Mouse (Mus musculus) CD8-positive naive resting alpha-beta T cell, adult 2 months (primary cell): Measurements from ENCODE around the gene Grip1.

Source experiments
- DNase-seq, 2 experiments: peaks; one replicate each; pipeline ENCODE4 v3.0.0; 2022; ENCODE audit warnings: low read depth in 2 of 2, low spot score in 2 of 2

The Grip1 gene

DNA sequence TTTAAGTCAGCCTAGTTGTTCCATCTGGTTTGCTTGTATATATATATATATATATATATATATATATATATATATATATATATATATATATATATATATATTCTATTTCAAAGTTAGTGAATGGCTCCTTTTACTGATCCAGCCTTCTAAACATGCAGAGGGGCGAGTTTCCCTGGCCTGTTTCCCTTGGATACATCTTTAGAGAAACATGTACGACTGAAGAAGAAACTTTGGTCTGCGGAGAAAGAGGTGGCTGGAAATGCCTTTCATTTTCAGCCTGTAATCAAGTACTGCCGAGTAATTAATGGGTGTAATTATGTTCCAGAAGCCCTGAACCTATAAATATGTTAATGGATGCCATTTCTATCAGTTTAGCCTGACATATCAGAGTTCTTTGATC lies 366.8 kb downstream of the Grip1 start:
- no peak for DNase-seq

DNA sequence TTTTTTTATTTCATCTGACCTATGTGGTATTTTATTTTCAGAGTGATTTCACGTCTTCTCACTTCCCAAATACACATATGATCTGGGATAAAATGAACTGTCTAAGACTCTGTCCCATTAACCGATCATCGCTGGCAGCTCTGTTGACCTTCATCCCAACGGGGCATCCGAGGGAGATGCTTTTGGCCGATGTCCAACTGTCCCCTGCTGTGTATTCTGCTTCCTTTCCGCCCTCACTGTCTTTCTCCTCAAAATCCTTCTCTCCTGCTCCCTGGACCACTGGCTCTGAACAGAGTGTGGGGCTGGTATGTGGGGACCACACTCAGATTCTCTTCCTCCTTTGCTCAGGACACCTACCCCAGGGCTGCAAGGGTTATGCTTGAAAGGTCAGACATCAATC lies 370.1 kb downstream of the Grip1 start:
- no peak for DNase-seq

DNA sequence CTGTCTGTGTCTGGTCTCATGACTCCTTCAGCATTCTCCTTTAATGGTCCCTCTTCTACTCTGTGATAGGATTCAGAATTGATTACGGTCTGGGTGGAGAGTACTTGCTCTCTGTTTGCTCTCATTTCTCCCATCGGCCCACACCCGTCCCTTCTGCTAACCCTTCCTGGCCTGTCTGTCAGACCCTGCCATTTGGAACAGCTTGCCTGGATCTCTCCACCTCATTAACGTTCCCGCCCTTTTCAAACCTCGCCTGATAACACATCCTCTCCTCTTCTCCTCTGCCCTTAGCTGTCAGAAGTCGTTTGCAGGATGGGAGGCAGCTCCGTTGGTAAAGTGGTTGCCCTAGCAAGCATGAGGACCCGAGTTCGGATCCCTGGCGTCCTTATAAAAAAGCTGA lies 370.9 kb downstream of the Grip1 start:
- no peak for DNase-seq

DNA sequence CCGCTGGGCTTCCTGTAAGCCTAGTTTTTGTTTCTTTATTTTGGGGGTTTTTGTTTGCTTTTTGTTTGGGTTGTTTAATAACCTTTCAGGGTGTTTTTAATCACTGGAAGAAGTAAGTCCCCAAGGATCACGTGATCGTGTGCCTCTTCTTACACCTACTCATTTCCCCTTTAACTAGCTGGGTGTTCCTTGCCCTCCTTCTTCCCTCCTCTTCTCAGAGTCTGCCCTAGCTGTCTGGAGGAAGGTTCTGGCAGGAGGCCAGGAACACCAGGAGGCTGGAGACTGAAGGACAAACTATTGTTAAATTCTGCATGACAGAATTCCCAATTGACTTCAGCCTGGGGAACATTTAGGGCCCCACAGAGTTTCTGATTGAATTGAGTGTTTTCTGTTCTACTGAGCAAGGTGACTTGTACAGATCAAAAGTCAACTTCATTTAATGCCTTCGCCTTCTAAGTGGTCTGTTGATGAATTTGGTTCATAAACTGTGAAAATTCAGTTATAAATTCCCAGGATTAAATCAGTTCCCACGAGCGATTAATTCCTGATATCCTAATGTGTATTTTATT lies 376.8 kb downstream of the Grip1 start:
- DNase-seq, result no peak

DNA sequence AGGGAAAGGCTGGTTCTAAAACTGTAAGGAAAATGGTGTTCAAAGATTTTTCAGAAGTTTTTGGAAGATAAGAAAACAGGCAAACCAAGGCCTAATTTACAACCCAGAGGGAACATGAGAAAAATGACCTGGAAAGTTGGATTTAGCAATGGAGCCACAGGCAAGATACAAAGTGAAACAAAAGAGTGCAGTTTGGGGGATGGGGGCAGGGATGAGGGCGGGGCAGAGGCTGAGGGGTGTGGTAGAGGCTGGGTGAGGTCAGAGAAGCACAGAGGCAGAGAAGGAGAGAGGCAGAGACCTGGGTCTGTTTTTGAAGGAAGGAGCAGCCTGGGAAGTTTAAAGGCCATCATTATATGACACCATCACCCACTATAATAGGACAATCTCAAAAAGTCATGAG lies 377.5 kb downstream of the Grip1 start:
- DNase-seq, result no peak

DNA sequence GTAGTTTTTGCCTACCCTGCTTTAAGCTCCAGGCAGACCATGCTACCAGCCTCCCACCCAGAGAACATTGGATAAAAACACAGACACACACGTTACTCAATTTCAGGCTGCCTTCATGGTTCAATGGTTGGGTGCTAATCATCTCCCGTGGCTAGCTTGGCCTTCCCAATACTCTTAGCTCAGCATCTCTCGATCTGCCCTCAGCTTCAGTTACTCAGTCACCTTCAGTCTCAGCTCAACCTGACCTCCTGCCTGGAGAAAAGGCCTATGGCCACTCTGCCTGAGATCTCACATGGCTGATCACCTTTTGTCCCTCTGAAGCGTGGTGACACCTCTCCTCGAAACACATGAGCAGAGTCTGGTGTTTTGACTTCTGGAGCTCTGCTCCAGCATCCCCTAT lies 379.7 kb downstream of the Grip1 start:
- no peak for DNase-seq

DNA sequence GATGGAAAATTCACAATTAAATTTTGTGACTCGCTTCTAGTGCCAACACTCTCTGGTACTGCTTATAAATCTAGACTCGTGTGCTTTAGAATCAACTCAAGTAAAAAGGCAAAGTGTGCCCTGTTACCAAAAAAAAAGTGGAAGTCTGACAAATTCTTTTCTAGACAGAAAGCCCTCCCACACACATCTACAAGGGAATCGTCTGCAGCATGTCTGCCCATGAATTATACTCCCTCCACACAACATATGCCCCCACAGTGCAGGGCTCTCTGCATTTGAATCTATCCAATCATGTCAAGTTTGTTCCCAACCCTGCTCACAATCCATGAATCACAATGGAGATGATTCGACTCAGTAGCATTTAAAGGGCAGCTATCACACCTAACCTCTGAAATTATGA lies 380.5 kb downstream of the Grip1 start:
- DNase-seq, result no peak

DNA sequence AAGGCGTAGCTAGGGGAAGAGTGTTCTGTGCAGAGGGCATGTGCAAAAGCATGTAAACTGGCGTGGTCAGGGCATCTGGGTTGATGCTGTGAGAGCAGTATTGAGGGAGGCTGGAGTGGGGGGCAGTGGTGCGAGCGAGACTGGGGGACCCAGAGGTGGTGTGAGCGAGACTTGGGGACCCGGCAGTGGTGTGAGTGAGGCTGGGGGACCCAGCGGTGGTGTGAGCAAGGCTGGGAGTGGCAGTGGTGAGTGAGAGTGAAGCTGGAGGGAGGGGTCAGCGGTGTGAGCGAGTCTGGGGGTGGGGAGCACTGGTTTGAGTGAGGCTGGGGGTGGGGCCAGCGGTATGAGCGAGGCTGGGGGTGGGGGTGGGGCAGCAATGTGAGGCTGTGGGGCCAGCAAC lies 386.0 kb downstream of the Grip1 start:
- no peak for DNase-seq

DNA sequence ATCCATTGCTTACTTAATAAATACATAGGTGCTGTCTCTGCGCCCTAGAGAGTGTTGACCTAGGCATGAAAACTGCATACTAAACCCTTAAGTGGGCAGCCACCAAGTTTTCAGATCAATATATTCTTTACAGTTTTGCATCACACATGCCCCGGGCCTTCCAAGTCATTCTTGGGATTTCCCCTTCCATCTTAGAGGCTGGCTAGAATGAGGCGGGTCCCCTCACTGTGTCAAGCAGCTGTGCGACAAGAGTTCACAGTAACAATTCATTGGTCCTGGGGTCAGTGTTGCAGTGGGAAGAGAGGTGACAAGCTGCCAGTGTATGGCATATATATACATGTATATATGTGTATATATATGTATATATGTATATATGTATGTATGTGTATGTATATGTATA lies 388.4 kb downstream of the Grip1 start:
- no peak for DNase-seq

DNA sequence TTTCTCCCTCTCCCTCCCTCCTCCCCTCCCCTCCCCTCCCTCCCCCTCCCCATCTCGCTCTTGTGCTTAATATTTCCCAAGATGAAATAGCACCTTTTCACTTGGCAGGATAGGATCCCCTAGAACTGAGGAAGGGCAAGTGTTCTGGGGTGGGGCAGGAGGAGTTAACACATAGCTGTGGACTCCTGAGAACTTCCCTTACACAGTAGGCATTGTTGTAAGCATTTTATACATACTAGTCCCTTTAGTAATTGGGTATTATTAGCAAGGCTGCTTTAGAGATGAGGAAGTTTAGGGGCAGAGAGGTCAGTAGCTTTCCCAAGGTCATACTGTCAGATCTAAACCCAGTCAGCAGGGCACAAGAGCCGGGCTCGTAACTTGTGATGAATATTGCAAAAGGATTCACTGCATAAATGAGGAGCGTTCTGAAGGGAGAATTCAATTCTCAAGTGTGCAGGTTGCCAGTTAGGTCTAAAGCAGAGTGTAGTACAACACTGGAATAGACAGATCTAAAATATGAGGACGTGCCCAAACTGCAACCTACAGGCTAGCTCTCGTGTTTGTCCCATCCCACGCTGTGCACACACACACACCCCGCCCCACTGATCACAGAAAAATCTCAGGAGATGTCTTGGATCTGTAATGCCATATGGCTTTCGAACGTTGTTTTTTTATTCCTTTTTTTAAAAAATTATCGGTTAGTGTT lies 392.2 kb downstream of the Grip1 start:
- DNase-seq, result no peak

DNA sequence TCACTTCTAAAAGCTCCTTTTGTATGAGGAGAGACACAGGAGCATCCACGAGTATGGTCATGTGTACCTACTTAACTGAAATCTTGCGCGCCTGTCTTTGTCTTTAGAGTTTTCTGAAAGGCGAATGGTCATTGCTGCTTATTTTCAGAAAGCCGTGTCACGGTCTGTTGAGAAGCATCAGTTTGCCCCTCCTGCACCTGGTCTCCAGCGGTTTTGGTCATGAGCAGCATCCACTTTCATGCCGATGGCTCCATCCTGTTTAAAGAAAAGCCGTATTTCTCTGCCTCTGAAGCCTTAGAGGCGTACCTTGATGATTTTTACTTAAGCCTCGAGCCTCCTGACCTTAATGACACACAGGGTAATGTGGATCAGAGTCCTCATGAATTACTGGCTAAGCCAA lies 398.0 kb downstream of the Grip1 start:
- DNase-seq, result no peak

DNA sequence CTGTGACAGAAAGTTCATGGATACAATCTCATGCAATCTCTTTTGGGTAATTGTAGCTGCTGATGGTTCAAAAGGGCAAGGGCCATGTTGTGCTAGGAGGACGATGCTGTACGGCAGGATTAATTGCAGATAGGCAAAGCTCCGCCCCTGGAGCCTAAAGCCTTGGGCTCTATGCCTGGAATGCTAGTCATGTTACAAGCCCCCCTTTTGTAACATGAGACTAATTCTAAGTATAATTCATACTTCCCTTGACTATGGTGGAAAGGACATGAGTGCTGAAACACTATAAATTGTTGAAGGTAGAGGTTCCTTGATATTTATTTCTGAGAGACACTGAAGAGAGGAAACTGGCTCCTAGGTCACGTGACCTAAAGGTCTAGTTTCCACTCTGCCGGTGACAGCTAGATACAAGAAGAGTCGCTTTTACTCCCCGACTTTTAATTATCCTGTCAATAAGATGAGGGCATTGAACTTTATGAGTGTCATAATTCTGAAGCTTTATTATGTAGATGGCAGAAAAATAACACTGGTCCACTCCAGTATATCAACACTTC lies 399.0 kb downstream of the Grip1 start:
- DNase-seq, result no peak

DNA sequence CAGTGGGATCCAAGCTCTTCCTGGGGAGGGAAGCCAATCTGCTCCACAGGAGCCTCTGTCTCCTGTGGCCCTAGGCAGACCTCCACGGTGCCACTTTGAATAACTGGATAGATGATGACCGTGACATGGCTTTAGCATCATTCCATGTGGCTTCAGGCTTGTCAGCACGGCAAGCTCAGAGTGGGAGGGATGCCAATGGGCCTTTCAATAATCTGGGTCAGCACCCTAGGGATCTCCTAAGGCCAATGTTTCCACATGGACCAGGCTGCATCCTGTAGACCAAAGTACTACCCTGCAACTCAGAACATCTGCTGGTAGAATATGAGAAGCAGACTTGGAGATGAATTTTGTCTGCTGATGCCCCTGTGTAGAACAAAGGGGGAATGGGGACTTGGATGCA lies 414.1 kb downstream of the Grip1 start:
- no peak for DNase-seq

DNA sequence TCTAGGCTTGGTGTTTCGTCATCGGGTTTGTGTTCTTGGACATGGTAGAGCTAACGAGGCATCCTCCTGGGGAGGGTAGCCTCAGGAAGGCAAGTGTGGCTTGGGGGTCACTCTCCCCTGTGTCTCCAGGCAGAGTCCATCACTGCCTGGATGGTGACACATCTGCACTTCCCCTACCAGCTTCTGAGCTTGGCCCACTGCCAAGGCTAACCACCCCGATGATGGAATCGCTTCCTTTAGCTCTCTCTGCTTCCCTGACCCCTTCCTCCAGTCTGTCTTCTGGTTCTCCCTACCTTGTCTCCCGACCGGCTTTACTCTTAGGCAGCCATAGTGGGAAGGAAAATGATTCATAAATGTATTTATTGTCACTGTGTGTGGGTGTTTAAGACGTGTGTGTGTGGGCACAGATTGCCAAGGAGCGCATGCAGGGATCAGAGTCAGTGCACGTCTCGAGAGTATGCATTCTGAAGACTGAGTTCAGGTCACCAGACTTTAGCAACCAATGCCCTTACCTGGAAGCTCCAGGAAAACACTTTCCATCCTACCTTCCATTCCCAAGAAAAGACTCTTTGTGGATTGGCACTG lies 415.5 kb downstream of the Grip1 start:
- DNase-seq, result no peak

DNA sequence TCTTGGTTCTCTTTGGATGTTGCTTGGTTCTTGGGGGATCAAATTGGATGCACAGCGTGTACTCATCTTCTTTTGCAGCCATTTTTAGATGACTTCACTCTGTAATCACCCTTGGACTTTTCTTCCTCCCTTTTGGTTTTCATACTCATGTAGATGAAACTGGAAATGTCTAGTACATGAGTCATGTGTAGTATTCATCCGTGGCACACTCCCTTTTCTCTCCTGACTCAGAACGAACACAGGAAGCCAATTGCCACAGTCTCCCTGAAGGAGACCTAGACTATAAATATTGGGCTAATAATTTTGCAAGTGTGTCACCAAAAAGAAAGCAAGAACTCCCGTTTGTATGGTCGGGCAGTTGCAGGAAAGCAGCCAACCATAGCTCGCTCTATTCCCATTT lies 423.1 kb downstream of the Grip1 start:
- DNase-seq, result no peak

DNA sequence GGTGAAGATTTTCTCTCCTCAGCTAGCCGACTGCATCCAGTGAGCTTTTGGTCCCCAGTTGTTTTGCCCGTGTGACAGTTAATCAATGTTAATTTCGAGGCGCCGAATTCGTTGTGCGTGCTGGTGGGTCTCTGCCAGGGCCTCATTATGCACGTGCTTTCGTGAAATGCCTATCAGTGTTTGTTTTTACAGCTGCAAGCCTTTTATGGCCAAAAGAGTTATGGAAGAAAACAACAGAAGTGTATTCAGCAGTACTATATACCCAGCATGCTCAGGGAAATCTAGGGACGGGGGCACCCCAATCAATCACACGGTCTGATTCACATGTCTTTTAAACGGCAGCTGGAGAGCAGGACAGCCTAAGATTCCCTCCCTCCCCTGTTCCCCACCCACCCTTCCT lies 424.7 kb downstream of the Grip1 start:
- DNase-seq, result no peak

DNA sequence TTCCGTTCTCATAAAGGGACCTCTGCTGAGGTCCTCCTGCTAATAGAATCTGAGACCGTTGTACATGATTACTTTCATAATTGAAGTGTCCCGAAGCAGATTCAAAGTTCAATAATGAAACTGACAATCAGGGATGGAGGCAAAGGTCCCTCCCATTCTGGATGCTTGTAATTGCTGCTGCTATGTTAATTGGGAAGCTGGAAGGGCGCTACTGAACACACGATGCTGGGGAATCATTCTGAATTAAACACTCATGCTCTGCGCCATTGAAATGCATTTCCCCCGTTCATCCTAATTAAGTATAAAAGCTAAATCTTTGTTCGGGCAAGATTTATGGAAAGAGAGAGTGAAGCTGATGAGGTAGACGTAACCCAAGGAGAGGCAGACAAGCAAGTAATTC lies 431.0 kb downstream of the Grip1 start:
- DNase-seq, result no peak

DNA sequence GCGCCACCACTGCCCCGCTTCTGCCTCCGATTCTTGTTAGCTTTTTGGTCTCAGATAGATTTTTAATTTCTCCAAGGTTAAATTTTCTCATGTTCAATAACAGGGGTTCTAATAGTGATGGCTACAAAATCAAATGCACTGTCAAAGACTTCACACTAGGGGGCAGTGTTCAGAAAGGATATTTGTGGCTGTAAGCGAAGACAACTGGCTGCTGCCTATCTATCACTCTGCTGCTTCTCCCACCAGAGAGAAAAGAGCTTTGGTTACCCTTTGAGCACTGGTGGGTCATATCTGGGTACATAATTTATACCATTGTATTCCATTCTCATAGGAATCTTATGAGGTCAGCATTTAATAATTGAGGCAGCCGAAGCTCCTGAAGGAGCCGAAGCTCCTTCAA lies 431.9 kb downstream of the Grip1 start:
- DNase-seq, result no peak

DNA sequence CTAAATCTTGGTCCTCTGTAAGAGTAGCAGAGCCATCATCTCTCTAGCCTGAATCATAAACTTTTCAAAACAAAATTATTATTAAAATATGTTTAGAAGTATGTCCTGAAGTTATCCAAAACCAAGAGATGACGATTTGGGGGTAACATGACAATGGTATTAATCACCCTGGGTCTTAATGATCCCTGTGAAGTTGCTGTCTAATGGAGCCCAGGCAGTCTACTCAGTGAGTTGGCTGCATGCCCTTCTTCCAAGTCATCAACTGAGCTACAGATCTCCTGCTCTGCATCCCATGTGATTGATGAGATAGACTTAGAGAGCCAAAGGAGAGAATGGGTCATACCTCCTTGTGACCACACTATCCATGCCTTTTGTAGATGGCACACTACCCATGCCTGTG lies 433.1 kb downstream of the Grip1 start:
- DNase-seq, result no peak

DNA sequence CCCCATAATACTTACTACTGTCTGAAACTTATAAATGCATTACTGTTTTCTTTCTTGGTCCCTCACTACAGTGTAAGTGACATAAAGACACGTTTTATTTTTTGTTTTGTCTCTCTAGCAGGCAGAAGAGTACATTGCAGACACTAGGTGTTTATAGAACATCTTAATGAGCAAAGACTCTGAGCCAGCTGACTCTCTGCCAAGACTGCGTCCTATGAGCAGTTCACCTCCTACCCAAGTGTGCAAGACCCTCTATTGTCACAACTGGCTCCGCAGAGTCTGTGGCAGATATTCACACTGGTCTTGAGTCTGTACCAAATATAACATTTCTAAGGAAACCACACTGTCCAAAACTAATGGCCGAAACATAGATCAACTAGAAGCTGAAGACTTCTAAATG lies 449.1 kb downstream of the Grip1 start:
- no peak for DNase-seq

DNA sequence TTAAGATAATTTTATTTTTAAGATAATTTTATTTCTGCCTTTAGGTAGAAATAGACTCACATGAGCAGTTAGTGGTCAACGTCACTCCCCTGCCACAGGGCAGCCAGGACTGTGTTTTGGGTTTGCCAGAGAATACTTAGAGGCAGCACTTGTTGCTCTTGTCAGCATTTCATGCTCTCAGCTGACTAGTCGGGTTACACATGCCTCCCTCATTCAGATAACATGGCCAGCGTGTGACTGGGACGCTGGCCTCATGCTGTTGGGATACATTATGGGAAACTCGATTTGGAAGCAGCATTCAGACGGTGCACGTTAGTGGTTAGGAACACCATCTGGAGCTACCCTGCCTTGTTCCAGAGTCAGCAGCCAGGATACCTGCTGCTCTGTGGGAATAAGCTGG lies 453.2 kb downstream of the Grip1 start:
- DNase-seq, result no peak

DNA sequence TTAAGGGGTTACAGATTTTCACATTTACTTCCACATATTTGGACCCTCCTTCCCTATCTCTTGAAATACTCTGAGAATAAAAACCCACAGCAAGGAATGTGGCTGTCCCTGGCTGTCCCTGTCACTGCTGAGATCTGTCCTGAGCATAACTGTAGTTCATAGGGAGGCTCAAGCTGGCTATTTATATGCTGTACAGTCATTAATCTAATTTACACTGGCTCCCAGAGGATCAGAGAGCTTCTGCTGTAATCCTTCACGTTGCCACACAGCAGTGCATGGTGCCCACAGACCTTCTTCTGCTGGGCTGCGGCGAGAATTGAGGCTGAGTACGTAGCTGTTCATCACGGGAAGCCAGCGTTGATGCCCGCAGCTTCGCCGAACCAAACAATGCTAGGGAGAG lies 464.4 kb downstream of the Grip1 start:
- DNase-seq, result no peak

DNA sequence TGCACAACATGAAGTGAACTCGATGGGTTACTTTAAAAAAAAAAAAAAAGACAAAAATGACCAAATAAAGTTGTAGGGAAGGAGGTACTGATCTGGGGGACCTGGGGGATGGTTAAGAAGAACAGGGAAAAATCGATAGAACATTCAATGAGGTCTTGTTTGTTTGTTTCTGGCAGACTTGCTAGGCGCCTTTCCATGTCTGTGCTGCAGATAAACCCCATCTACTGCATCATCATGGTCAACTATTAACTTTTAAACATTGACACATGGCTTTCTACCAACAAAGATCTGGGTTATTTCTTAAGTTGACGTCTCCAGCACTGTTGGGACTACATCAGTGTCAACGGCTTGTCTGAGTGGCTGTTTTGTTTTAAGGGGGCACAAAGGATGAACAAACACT lies 474.3 kb downstream of the Grip1 start:
- no peak for DNase-seq
